Mouse (Mus musculus) T-cell, adult 66 days (primary cell): Measurements from ENCODE around the gene Vmn1r113. TPM values are rescaled to one million over a fixed set of nuclear protein-coding genes. Genes with fewer than 3 reads are reported as not detected.

Experiments used
- total RNA-seq, 2 experiments: library from RNA; stranded (reverse); gene quantifications; 3 replicates in 1 of 2; 4 replicates in 1 of 2; pipeline ENCODE4 v1.2.4; 2023

Gene Vmn1r113
- total RNA-seq: not detected

DNA sequence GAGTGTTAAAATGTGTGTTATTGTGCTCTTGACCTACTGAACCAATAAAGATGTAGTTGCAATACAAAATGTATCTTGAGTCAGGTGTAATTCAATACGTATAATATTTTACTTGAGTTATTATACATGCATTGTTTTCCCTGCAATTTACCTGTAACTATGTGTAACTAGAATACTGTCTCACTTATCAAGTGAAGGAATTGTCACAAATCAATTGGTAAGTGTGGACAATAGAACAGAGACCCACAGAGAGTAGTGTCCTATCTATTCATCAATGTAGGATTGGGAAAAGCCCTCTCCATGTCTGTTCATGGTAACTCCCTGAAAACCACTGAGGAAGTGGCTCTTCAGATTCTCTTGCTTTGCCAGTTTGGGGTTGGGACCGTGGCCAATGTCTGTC is at the start of gene Vmn1r113:
Gene Vmn1r113 (plus strand): TSS at position 301 of the 400 bp plus-strand sequence.

DNA sequence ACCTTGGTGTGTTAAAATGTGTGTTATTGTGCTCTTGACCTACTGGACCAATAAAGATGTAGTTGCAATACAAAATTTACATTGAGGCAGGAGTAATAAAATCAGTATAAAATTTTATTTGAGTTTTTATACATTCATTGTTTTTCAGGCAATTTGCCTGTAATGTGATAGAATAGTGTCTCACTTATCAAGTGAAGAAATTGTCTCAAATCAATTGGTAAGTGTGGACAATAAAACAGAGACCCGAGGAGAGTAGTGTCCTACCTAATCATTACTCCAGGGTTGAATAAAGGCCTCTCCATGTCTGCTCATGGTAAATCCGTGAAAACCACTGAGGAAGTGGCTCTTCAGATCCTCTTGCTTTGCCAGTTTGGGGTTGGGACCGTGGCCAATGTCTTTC is 16.2 kb upstream of the Vmn1r113 start, which contains the start of gene Vmn1r112:
Gene Vmn1r112 (plus strand): TSS at position 301 of the 400 bp plus-strand sequence.

DNA sequence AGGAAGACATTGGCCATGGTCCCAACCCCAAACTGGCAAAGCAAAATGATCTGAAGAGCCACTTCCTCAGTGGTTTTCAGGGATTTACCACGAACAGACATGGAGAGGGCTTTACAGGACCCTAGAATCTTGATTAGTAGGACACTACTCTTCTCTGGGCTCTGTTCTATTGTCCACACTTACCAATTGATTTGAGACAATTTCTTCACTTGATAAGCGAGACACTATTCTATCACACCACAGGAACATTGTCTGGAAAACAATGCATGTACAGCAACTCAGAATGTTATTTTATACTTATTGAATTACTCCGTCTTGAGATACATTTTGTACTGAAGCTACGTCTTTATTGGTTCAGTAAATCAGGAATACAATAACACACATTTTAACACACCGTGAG is 25.0 kb downstream of the Vmn1r113 start, which contains the start of gene Vmn1r114:
Gene Vmn1r114 (minus strand): TSS at position 101 of the 400 bp plus-strand sequence.

Other genes with a start within 250 kb of the Vmn1r113 start
- gene Gm5726, start 241.5 kb upstream of the Vmn1r113 start, total RNA-seq: not detected
- gene Gm4141, start 211.0 kb upstream of the Vmn1r113 start, total RNA-seq: not detected
- gene Gm4513, start 188.3 kb upstream of the Vmn1r113 start, total RNA-seq: not detected
- not detected for gene Vmn1r107, start 118.4 kb upstream of the Vmn1r113 start, total RNA-seq
- not detected for gene Vmn1r111, start 84.1 kb upstream of the Vmn1r113 start, total RNA-seq
- gene Gm10668, start 56.7 kb upstream of the Vmn1r113 start, total RNA-seq: not detected
- gene Vmn1r112, start 16.1 kb upstream of the Vmn1r113 start, total RNA-seq: not detected
- not detected for gene Vmn1r114, start 24.9 kb downstream of the Vmn1r113 start, total RNA-seq
- gene Vmn1r115, start 57.7 kb downstream of the Vmn1r113 start, total RNA-seq: not detected
- gene Vmn1r116, start 85.0 kb downstream of the Vmn1r113 start, total RNA-seq: not detected
- gene Vmn1r117, start 96.8 kb downstream of the Vmn1r113 start, total RNA-seq: not detected
- gene Vmn1r118, start 125.1 kb downstream of the Vmn1r113 start, total RNA-seq: not detected
- not detected for gene Vmn1r119, start 225.2 kb downstream of the Vmn1r113 start, total RNA-seq